Mouse (Mus musculus): ENCODE measurements around the gene Sdc3.

Gene Sdc3

GRCm38 (mm10) chr4:130794771-130795170, 2.4 kb downstream of the Sdc3 start:
- DNase-seq (ENCODE audit: low spot score in 2 of 2) = no peak

DNA sequence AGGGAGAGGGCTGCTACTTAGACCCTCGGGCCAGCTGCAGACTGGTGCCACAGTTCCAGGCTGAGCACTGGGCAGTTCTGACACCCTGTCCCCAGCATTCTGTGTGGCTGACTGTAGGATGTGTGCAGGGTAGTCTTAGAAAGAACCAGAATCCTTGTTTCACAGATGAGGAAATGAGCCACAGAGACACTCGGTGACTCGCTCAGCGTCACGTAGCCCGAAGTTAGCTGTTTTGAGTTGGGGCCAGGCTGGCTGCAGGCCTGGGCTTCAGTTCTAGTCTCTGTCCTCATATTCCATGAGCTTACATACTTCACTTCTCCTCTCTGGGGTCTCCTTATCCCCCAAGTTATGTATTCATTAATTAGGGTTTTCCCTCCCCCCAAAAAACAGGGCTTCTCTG, 3.6 kb downstream of the Sdc3 start:
- DNase-seq (ENCODE audit: low spot score in 2 of 2) = no peak

DNA sequence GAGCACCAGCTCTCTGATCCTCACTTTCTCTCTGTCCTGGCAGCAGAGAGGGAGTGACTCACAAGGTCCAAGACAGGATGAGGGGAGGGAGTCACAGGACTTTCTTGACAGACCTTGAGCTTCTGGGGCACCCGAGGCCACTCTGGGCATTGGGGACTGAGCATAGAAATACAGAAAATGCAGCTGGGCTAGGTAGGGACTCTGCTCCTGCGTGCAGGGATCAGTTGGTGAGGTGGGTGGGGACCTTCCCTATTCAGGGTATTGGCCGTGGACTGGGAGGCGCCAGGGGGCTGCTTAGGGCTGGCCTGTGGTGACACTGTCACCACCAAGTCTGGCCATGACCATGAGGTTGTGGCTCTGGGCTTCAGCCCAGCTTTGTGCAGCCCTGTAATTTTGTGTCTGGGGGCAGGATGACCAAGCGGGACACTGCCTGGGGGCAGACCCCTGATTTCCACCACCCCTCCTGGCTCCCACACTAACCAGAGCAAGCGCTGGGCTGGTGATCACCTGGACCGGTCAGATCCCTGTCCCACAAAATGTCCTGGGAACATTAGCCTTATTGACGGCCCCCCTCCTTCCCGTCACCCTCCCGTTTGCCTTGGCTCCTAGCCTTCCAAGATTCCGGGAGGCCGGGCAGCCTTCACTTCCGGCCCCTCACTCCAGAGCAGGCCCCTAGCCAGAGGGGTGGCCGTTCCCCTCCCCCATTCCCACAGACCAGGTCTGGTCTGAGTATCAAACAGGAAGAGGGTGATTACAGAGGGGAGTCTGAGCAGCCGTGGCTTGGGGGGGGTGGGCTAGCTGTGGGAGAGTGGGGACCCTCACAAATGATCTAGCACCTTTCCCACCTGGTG, 5.1 kb downstream of the Sdc3 start:
- no peak for DNase-seq (ENCODE audit: low spot score in 2 of 2)

DNA sequence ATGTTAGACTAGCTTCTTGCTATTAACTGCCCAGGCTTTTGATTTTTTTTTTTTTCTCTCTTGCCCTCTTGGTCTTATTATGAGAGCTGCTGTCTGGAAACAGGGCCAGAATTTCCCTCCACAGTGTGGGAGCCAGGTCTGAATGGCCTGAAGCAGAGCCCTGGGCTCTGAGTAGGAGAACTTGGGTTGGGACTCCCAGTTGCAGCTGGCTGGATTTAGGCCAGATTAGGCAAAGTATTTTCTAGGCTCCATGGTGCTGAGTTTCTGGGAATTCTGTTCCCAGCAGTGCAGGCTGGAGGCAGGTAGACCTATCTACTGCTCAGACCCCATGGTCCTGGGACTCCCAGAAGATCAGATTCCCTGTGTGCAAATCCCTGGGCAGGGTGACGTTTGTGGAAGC, 6.1 kb downstream of the Sdc3 start:
- no peak for DNase-seq (ENCODE audit: low spot score in 2 of 2)

DNA sequence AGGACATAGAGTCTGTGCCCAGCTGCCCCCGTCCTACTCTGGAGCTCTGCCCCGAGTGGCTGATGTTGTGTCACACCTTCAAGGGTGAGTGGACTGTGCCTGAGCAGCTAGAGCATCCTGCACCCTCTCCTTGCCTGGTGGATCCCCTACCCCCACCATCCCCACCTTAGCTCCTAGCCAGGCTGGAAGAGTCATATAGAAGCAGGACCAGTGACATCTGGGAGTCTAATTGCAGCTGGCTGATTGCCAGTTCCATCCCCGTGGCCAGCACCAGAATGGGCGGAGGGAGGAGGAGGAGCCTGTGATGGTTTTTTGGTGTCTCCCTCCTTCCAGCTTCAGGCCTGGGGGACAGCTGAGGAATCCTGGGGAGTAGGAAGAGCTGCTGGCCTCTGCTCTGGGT, 6.8 kb downstream of the Sdc3 start:
- DNase-seq (ENCODE audit: low spot score in 2 of 2) = no peak

- DNase-seq (ENCODE audit: low spot score in 2 of 2) = no peak
Observed at GRCm38 (mm10) chr4:130799582-130799981, 7.2 kb downstream of the Sdc3 start.

DNA sequence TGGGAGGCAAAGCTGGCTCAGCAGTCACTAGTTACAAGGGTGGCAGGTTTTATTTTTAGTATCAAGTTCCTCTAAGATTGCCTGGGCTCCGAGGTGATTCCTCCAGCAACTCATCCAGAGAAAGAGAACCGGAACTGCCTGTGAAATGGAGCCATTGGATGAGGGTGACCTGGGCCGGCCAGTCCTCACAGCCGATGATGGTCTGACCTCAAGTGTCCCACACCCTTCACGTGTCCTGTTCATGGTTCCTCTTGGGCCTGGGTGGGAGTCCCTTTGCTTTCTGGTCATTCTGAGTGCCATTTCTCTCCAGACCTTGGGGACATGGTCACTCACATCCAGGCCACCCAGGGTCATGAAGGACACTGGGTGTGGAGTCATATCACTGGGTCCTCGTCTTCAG, 7.8 kb downstream of the Sdc3 start:
- no peak for DNase-seq (ENCODE audit: low spot score in 2 of 2)

DNA sequence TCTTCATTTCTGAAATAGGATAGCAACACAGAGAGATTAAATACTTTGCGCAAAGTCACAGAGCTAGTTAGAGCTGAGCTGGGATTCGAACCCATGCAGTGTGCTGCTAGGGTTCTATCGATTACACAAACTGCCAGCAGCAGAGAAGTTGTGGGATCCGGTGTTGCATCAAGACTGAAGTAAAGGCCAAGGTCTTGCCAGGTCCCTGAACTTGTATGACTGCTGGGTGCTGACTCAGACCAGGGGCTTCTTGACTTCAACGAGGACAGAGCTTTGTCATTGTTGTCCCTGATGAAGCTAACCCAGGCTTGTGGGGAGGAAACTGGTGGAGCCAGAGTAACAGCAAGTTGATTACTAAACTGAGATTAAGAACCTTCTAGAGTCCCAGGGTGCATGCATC, 8.9 kb downstream of the Sdc3 start:
- no peak for DNase-seq (ENCODE audit: low spot score in 2 of 2)

- DNase-seq (ENCODE audit: low spot score in 2 of 2) = no peak
Observed at GRCm38 (mm10) chr4:130801624-130802329, 9.4 kb downstream of the Sdc3 start.

DNA sequence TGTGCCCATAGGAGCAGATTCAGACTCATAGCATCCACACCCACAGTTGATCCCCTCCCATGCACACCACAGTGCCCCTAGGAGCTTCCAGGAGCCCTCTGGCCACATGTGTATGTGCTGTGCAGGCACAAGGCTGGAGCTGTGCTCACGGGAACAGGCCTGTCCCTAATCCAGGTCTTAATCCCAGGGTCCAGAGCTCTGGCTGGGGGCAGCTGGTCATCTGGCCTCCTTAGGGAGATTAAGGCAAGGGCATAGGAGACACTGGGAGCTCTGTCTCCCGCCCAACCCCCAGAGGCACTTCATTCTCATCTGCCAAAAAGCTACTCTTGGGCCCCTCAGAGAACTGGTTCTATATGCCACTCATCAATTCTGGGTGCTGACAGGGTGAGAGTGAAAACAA, 11.3 kb downstream of the Sdc3 start:
- no peak for DNase-seq (ENCODE audit: low spot score in 2 of 2)

DNA sequence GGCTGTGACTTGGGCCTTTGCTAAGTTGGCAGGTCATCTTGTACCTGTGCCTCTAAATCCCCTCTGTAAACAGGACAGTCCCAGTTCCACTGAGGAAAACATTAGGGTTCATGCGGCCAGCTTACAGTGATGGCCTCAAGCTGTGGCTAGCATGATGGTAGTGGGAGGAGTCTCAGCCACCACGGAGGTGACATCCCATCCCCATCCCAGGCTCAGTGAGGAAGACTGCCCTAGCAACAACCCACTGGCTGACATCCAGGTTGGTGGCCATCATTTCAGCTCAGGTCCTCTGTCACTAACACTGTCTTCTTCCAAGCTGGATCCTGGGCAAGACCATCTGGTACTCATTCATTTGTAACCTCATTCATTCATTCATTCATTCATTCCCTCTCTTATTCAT, 12.0 kb downstream of the Sdc3 start:
- no peak for DNase-seq (ENCODE audit: low spot score in 2 of 2)

DNA sequence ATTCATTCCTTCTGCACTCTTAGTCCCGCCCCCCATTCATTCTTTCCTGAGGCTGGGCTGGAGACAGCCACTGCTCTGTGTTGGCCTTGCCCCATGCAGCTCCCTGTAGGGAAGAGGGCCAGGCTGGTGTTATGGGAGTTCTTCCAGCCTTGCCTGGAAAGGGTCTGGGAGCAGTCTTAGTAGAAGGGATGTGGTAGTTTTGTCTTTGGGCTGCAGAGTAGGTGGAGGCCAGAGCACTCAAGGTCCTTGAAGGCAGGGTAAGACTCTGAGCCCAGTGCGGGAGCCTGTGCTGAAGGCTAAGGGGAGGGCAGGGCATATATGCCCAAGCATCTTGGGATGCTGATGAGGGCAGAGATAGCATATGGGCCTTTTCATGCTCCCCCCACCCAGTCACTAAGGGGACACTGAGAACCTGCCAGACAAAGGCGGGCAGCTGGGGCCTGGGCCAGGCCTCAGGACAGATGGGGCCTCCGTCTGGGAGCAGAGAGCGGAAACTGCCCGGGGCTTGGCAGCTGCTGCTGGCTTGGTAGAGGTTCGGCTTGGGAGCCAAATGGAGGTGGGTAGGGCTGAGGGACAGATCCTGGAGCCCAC, 12.5 kb downstream of the Sdc3 start:
- no peak for DNase-seq (ENCODE audit: low spot score in 2 of 2)

- no peak for DNase-seq (ENCODE audit: low spot score in 2 of 2)
Observed at GRCm38 (mm10) chr4:130805746-130806145, 13.4 kb downstream of the Sdc3 start.

DNA sequence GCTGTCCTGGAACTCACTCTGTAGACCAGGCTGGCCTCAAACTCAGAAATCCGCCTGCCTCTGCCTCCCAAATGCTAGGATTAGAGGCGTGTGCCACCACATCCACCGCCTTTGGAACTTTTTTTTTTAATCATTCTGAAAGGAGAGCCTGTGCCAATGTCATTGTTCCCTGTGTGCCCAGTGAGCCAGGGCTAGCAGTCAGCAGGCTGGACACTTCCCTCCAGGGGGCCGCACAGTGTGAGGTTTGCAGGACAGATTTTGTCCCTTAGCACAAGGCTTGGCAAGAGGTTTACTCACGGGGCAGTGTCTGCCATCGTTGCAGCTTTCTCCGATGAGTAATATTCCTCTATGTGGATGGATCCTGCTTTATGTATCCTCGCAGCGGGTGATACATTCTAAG, 14.4 kb downstream of the Sdc3 start:
- DNase-seq (ENCODE audit: low spot score in 2 of 2) = no peak

DNA sequence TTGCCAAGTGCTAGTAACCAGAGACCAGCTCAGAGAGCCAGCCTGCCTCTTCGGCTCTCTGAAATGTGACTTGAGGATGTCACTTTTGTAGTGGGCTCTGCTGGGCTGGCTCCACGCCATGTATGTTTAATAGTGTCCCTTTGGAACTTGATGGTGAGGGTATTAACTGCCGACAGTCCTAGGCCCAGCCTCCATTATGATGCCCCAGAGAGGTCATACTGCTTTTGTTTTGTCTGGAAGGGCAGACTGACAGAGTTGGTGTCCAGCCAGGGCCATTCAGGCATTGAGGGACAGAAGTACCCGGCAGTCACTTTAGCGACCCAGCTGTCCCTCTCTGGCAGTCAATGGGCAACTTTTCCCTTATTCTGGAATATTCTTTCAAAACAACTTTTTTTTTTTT, 17.4 kb downstream of the Sdc3 start:
- DNase-seq (ENCODE audit: low spot score in 2 of 2) = no peak

DNA sequence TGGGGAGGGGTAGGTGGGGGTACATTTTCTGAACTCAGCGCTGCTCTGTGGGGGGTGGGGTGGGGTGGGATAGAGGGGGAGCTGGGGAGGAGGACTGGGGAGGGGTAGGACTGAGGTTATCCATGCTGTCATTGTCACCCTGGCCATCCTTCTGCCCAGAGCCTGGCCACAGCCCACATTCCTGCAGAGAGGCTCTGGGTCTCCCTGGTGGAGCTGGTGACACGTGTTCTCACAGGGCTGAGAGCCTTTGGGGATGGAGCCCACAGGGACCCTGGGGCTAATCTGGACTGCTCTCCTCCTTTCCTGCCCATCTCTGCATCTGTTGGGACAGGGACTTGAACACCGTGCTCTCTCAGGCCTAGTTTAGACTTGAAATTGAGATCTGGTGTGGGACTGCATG, 18.5 kb downstream of the Sdc3 start:
- no peak for DNase-seq (ENCODE audit: low spot score in 2 of 2)

GRCm38 (mm10) chr4:130811385-130811784, 19.0 kb downstream of the Sdc3 start:
- peak in 1 of 2 experiments; percentile 48 for DNase-seq (ENCODE audit: low spot score in 2 of 2)

- peak in 1 of 2 experiments; percentile 61 for DNase-seq (ENCODE audit: low spot score in 2 of 2)
Observed at GRCm38 (mm10) chr4:130813958-130814357, 21.6 kb downstream of the Sdc3 start.

DNA sequence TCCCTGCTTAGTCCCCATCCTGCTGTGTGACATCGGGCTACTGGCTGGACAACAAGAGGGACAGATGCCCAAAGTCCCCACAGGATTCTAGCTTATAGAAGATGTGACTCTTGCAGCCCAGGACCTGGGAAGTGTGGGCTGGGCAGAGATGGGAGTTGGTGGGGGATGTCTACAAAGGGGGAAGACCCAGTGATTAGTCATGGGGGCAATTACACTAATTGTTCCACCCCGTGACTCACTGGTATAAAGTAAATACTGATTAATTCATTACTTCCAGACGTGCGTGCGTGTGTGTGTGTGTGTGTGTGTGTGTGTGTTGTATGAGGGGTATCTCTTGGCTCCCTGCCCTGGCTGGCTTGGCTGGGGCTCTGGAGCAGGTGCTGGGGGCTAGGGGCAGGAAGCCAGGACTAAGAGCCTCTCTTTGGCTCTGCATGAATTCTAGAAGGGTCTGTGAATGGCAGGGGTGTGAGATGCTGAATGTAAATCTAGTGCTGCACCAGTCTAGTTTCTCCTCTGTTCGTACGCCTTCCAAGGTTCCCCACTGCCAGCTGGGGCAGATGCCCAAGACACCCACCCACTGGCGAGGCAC, 22.5 kb downstream of the Sdc3 start:
- DNase-seq (ENCODE audit: low spot score in 2 of 2) = peak in 1 of 2 experiments; percentile 57

DNA sequence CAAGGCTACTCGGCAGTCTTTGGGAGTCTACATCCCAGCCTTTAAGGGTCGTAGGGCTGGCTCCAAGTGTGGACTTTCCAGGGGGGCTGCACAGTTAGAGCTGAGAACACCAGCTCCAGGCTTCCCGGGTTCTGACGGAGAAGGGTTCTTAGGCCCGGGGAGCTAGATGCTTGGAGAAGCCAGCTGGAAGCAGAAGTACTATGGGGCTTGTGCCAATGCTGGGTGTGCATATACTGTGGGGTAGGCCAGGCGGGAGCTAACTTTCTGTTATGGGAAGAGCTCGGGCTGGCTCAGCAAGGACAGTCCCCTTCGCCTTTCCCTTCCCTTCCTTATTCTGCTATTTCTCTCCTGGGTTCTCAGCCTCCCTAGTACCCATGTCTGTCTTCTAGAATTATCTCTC, 23.5 kb downstream of the Sdc3 start:
- DNase-seq (ENCODE audit: low spot score in 2 of 2) = no peak

DNA sequence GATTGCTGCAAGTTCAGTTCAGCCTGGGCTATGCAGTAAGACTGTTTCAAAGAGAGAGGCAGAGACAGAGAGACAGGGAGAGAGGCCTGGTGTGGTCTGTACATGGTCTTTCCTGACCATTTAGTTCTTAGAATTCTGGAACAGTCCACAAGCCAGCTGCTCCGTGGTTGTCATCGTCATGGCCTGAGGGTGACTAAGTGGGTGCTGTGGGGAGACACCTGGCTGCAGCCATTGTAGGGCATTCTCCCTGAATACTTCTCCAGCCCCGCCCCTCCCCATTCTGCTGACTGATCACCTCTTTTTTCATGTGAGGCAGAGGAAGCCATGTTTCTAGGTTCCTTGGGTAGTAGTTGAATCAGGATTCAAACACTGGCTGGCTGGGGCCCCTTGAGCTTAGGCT, 27.5 kb downstream of the Sdc3 start:
- no peak for DNase-seq (ENCODE audit: low spot score in 2 of 2)

DNA sequence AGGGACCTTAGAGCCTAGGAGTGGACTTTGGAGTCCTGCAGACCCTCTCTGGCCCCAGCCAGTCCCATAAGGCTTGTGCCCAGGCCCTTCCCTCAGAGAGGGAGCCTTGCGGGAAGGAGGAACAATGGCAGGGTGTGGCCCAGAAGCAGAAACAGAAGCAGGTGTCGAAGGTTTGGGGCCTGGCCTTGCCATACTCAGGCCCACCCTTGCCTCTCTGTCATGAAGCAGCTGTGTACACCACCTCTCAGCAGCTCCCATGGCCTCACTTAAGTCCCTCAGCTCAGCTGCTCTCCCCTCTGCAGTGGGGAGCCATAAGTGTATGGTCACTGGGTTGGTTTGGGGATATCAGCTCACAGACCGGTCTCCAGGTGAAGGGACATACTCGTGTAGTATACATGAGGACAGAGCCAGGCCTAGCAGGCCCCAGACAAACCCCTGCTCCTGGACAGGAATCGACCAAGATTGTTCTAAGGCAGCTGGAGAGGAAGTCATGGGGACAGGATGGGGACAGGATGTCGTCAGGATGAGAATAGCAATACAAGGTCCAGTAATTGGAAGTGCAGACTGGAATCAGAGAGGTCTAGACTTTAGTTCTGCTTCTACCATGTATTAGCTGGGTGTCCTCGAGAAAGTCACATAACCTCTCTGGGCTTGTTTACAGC, 28.4 kb downstream of the Sdc3 start:
- no peak for DNase-seq (ENCODE audit: low spot score in 2 of 2)
